Mouse (Mus musculus): ENCODE measurements at regions not wholly inside any gene's neighbourhood (a gene's known extent, or its start where the extent isn't known, plus 50 kb on each side); places are given as distances from the start of the nearest gene placed in this dataset.

GRCm38 (mm10) chr11:44027046-44027445, 126.0 kb upstream of the Adra1b start:
- no peak for TF ChIP-seq POLR2A (IDR thresholded peaks at IDR 0.05; ENCODE audit: low read depth, low read length)
- no peak for TF ChIP-seq CTCF (IDR thresholded peaks at IDR 0.05; ENCODE audit: extremely low read depth, insufficient read depth, insufficient read length, insufficient replicate concordance)

Measured in spleen, adult 2 months (tissue).